Mouse (Mus musculus): ENCODE data around the gene Usp50.

The Usp50 gene

DNA sequence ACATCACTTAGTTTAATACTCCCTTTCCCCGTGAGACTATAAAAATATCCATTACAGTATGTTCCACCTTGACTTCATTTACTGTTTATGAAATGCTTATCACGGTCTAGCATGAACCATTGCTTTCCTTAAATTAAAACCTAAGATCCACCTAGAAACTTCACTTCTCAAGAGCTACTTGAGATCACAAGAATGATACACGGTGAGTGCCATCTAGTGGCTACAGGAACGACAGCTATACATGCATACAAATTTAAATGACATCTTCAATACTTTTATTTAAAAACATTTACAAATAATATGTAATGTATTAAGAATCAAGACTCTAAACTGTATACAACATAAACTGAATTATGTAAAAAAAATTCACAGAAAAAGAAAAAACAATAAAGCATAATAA, 119.8 kb downstream of the Usp50 start:
- DNase-seq (ENCODE audit: low read depth) = peak; percentile 77
